In genomic region chr7:118358977-118359376, GRCm38 (mm10) we compare ENCODE assay signal across 16 mouse cellular contexts.
DNase-seq lines count a peak whose midpoint lies in the region; ATAC-seq lines count a peak whose summit lies in the region.
"Had no signal": no experiment of that assay in that cellular context is flagged by ENCODE, and none has a peak within 500 bp of the region (broad histone marks: within the 10 kb centered on the region; RNA-seq: fewer than 3 reads in every experiment).

No protein-coding gene starts in this region.

- no peaks in the 10 kb centered on the region for H3K9me3 ChIP-seq in limb, embryonic 11.5 days (ENCODE audit: control insufficient read depth, low read length)
- H3K9me3 ChIP-seq: forebrain, embryonic 15.5 days had no signal

- no peak overlapping the region for H3K4me3 ChIP-seq in limb, embryonic 11.5 days (ENCODE audit: low read depth, low read length)
- H3K4me3 ChIP-seq: forebrain, embryonic 15.5 days had no signal

- no peak overlapping the region for H3K4me2 ChIP-seq in limb, embryonic 11.5 days (ENCODE audit: low read depth, severe bottlenecking)
- H3K4me2 ChIP-seq: forebrain, embryonic 15.5 days had no signal

- peak; percentile 56 to 64 for DNase-seq in kidney, postnatal 4 days
- DNase-seq in kidney, adult 8-10 months: no peak
- peak; percentile 39 for DNase-seq in ZHBTc4 (ENCODE audit: low read depth, low spot score)
- DNase-seq in embryo, embryonic 10.5 days (ENCODE audit: low spot score): peak; percentile 63
- DNase-seq in limb, embryonic 11.5 days (ENCODE audit: low spot score): peak; percentile 66
- no peak for DNase-seq in layer of hippocampus, postnatal 14 days (ENCODE audit: low spot score in 2 of 2)
- no peak for DNase-seq in gastrocnemius, postnatal 4 days (ENCODE audit: low spot score in 2 of 2)
- DNase-seq in frontal cortex, postnatal 10 days (ENCODE audit: low spot score in 2 of 2): no peak
- DNase-seq: adrenal gland, adult 2 months; cerebellum, postnatal 14 days; kidney, adult 11 months; right cerebral cortex, postnatal 4 days; thymus, postnatal 36 days had no signal

- WGBS in limb, embryonic 11.5 days: 49% methylated on average over 3 of the region's 3 CpGs

- H3K27ac ChIP-seq in limb, embryonic 11.5 days (replicated peaks; ENCODE audit: low read depth, low read length): no peak overlapping the region
- H3K27ac ChIP-seq: forebrain, embryonic 15.5 days; liver, embryonic 14.5 days had no signal

- no peak for ATAC-seq in limb, embryonic 11.5 days (ENCODE audit: insufficient number of reproducible peaks, low FRiP score, low TSS enrichment, low read depth)
- ATAC-seq: forebrain, embryonic 15.5 days; Patski had no signal

- H3K27me3 ChIP-seq in limb, embryonic 11.5 days (ENCODE audit: control insufficient read depth, insufficient read depth, low read length): no peaks in the 10 kb centered on the region
- H3K27me3 ChIP-seq: forebrain, embryonic 15.5 days; Patski had no signal

- no peaks in the 10 kb centered on the region for H3K36me3 ChIP-seq in limb, embryonic 11.5 days (ENCODE audit: control insufficient read depth, insufficient read depth, low read length)
- H3K36me3 ChIP-seq: forebrain, embryonic 15.5 days had no signal

- H3K9ac ChIP-seq in limb, embryonic 11.5 days (ENCODE audit: low read length): no peak overlapping the region
- H3K9ac ChIP-seq: forebrain, embryonic 15.5 days; liver, embryonic 14.5 days had no signal

- peaks cover 4% of the 10 kb centered on the region; the same call in 1 of the 2 replicates for H3K4me1 ChIP-seq in limb, embryonic 11.5 days (ENCODE audit: control insufficient read depth, insufficient read depth, low read length)
- H3K4me1 ChIP-seq: forebrain, embryonic 15.5 days had no signal

Comparison
In these comparisons a context has a peak if more than half of its experiments do, and no peak if none do; other contexts are left out.
1. DNase-seq: peak in kidney, postnatal 4 days (2 of 2), ZHBTc4 (single experiment), embryo, embryonic 10.5 days (single experiment) and limb, embryonic 11.5 days (single experiment); none in kidney, adult 8-10 months (0 of 2), layer of hippocampus, postnatal 14 days (0 of 2), gastrocnemius, postnatal 4 days (0 of 2) and frontal cortex, postnatal 10 days (0 of 2).